Mouse (Mus musculus) limb, embryonic 11.5 days (tissue): ENCODE results near the gene Gm13288. TPM values are rescaled to one million over a fixed set of nuclear protein-coding genes. Genes with fewer than 3 reads are reported as not detected.
"Not testable (repeated sequence)": the region's sequence is repeated elsewhere in the genome, so short reads cannot be mapped to it uniquely, and the experiment has no call there.

Experiments
- ATAC-seq: fragments of 200-750 bp; cut with Nextera tagmentation; 2 replicates; pipeline ENCODE4 v1.8.0; 2017; ENCODE audit warnings: low read depth; ENCODE audit not compliant: insufficient number of reproducible peaks, low FRiP score, low TSS enrichment
- DNase-seq: peaks from one replicate; pipeline ENCODE4 v3.0.0-alpha.2; 2015; ENCODE audit warnings: low spot score
- H3K27ac ChIP-seq: fragments of 300-500 bp; sonication (generic); replicated peaks from 2 replicates; pipeline ENCODE4 v1.5.1; 2014; ENCODE audit warnings: low read depth, mild to moderate bottlenecking, low read length
- H3K27me3 ChIP-seq: fragments of 300-500 bp; sonication (generic); 2 replicates; pipeline ENCODE4 v1.6.1; 2014; ENCODE audit warnings: mild to moderate bottlenecking, low read length, mixed read lengths; ENCODE audit not compliant: control insufficient read depth, insufficient read depth
- H3K36me3 ChIP-seq: fragments of 300-500 bp; sonication (generic); 2 replicates; pipeline ENCODE4 v1.6.1; 2014; ENCODE audit warnings: mild to moderate bottlenecking, low read length, moderate library complexity, mixed read lengths; ENCODE audit not compliant: control insufficient read depth, insufficient read depth
- H3K4me1 ChIP-seq: fragments of 300-500 bp; sonication (generic); 2 replicates; pipeline ENCODE4 v1.6.1; 2014; ENCODE audit warnings: low read length, mixed read lengths; ENCODE audit not compliant: control insufficient read depth, insufficient read depth
- H3K4me2 ChIP-seq: fragments of 300-500 bp; sonication (generic); 2 replicates; pipeline ENCODE4 v1.6.1; 2014; ENCODE audit warnings: low read depth, mild to moderate bottlenecking, moderate library complexity; ENCODE audit not compliant: severe bottlenecking
- H3K4me3 ChIP-seq: fragments of 300-500 bp; sonication (generic); 2 replicates; pipeline ENCODE4 v1.5.1; 2014; ENCODE audit warnings: low read depth, low read length
- H3K9ac ChIP-seq: fragments of 300-500 bp; sonication (generic); 2 replicates; pipeline ENCODE4 v1.6.1; 2014; ENCODE audit warnings: mild to moderate bottlenecking, low read length
- H3K9me3 ChIP-seq: fragments of 300-500 bp; sonication (generic); 2 replicates; pipeline ENCODE4 v1.6.1; 2016; ENCODE audit warnings: low read length; ENCODE audit not compliant: control insufficient read depth
- WGBS: fragments of 180-500 bp; shearing (Covaris S2); extraction: QIAGEN DNeasy Blood & Tissue Kit; methylation state at CpG from one replicate; pipeline ENCODE4 v1.1.7; 2014; 5-methylcytosine and 5-hydroxymethylcytosine counted together
- polyA plus RNA-seq: library from polyadenylated mRNA; unstranded; fragments of >200 nt; fragmentation: Nextera tagmentation; extraction: Ambion mirVana; gene quantifications from 2 replicates; pipeline ENCODE4 v1.2.1, GENCODE M21; 2014

Gene Gm13288
- polyA plus RNA-seq, 1 experiment from 2014 or later = not detected

- H3K9me3 ChIP-seq, ATAC-seq, H3K27ac ChIP-seq, H3K9ac ChIP-seq, H3K36me3 ChIP-seq, H3K27me3 ChIP-seq, H3K4me3 ChIP-seq, H3K4me1 ChIP-seq: not testable (repeated sequence)
- WGBS = 3% methylated on average over 28 of the region's 42 CpGs
- H3K4me2 ChIP-seq = peak overlapping the region; percentile 25; the same call in 1 of the 2 replicates
- DNase-seq = peak; percentile 72
Measured at GRCm38 (mm10) chr4:88763384-88764018, 41.8 kb upstream of the Gm13288 start.

GRCm38 (mm10) chr4:88773534-88773933, 31.8 kb upstream of the Gm13288 start, which contains the start of gene Gm13290:
Gene Gm13290 (plus strand): TSS chr4:88773834.
- H3K9me3 ChIP-seq, H3K4me1 ChIP-seq, H3K36me3 ChIP-seq, DNase-seq, H3K4me3 ChIP-seq, H3K9ac ChIP-seq, H3K27me3 ChIP-seq, ATAC-seq, H3K4me2 ChIP-seq, H3K27ac ChIP-seq: not testable (repeated sequence)
- no CpG with 5 or more reads among the region's 32 CpGs for WGBS

GRCm38 (mm10) chr4:88776622-88777021, 28.7 kb upstream of the Gm13288 start, which contains the start of gene Gm13289:
Gene Gm13289 (plus strand): TSS chr4:88776922.
- not testable (repeated sequence) for DNase-seq, H3K36me3 ChIP-seq, H3K27ac ChIP-seq, H3K27me3 ChIP-seq, H3K9ac ChIP-seq, H3K4me1 ChIP-seq, H3K9me3 ChIP-seq, H3K4me3 ChIP-seq, H3K4me2 ChIP-seq, ATAC-seq
- no CpG with 5 or more reads among the region's 29 CpGs for WGBS

- H3K9me3 ChIP-seq, H3K4me1 ChIP-seq, H3K9ac ChIP-seq, H3K36me3 ChIP-seq, H3K4me2 ChIP-seq, H3K4me3 ChIP-seq, H3K27me3 ChIP-seq, DNase-seq, ATAC-seq, H3K27ac ChIP-seq: not testable (repeated sequence)
- WGBS = no CpG with 5 or more reads among the region's 29 CpGs
Measured at GRCm38 (mm10) chr4:88779550-88779949, 25.8 kb upstream of the Gm13288 start, which contains the start of gene Gm13272. Gene Gm13272 (plus strand): TSS chr4:88779850.

- WGBS = 37% methylated on average over 15 of the region's 18 CpGs
- H3K27me3 ChIP-seq, DNase-seq, H3K4me3 ChIP-seq, H3K9me3 ChIP-seq, H3K4me1 ChIP-seq, H3K4me2 ChIP-seq, H3K36me3 ChIP-seq, H3K9ac ChIP-seq, H3K27ac ChIP-seq, ATAC-seq: not testable (repeated sequence)
Measured at GRCm38 (mm10) chr4:88780320-88780719, 25.0 kb upstream of the Gm13288 start.

GRCm38 (mm10) chr4:88781831-88782230, 23.5 kb upstream of the Gm13288 start, which contains the start of gene Ifnz:
Gene Ifnz (plus strand): TSS chr4:88782131.
- WGBS = 35% methylated on average over 3 of the region's 7 CpGs

GRCm38 (mm10) chr4:88782335-88782734, 23.0 kb upstream of the Gm13288 start:
- H3K4me3 ChIP-seq, H3K4me1 ChIP-seq, ATAC-seq, DNase-seq, H3K27ac ChIP-seq, H3K9ac ChIP-seq, H3K9me3 ChIP-seq, H3K36me3 ChIP-seq, H3K27me3 ChIP-seq: not testable (repeated sequence)
- WGBS = 0% methylated on average over 7 of the region's 31 CpGs
- H3K4me2 ChIP-seq = peak overlapping the region; percentile 28; the same call in 1 of the 2 replicates

More at GRCm38 (mm10) chr4:88781831-88782230, 23.5 kb upstream of the Gm13288 start, which contains the start of gene Ifnz:
- not testable (repeated sequence) for H3K27me3 ChIP-seq, DNase-seq, H3K4me1 ChIP-seq, H3K9ac ChIP-seq, ATAC-seq, H3K27ac ChIP-seq, H3K4me3 ChIP-seq, H3K36me3 ChIP-seq, H3K9me3 ChIP-seq
- H3K4me2 ChIP-seq = peak within 1 kb of the TSS; percentile 28; the same call in 1 of the 2 replicates

GRCm38 (mm10) chr4:88785409-88785808, 19.9 kb upstream of the Gm13288 start, which contains the start of gene Gm13276:
Gene Gm13276 (plus strand): TSS chr4:88785709.
- H3K4me3 ChIP-seq, ATAC-seq: not testable (repeated sequence)

More at GRCm38 (mm10) chr4:88785409-88785808, 19.9 kb upstream of the Gm13288 start, which contains the start of gene Gm13276:
- H3K9me3 ChIP-seq, H3K4me1 ChIP-seq, H3K9ac ChIP-seq, H3K27me3 ChIP-seq, DNase-seq, H3K27ac ChIP-seq, H3K36me3 ChIP-seq, H3K4me2 ChIP-seq: not testable (repeated sequence)
- WGBS = no CpG with 5 or more reads among the region's 27 CpGs
